17 mouse cellular contexts compared by ENCODE assay signal in genomic region chr9:65073555-65073954, GRCm38 (mm10). TPM values are rescaled to one million over a fixed set of nuclear protein-coding genes. Genes with fewer than 3 reads are reported as not detected.
DNase-seq lines count a peak whose midpoint lies in the region; ATAC-seq and TF ChIP-seq lines count a peak whose summit lies in the region.
"Had no signal": no experiment of that assay in that cellular context is flagged by ENCODE, and none has a peak within 500 bp of the region (broad histone marks: within the 10 kb centered on the region; RNA-seq: fewer than 3 reads in every experiment).

No protein-coding gene starts in this region.

- no peaks in the 10 kb centered on the region for H3K4me1 ChIP-seq in hindbrain, postnatal 0 days (ENCODE audit: insufficient read depth, low read length)
- no peaks in the 10 kb centered on the region for H3K4me1 ChIP-seq in hindbrain, embryonic 16.5 days (ENCODE audit: control insufficient read depth, insufficient read depth, low read depth, low read length)
- no peaks in the 10 kb centered on the region for H3K4me1 ChIP-seq in limb, embryonic 14.5 days (ENCODE audit: control insufficient read depth, insufficient read depth, low read length)
- H3K4me1 ChIP-seq: forebrain, embryonic 13.5 days; heart, embryonic 13.5 days; neural tube, embryonic 15.5 days had no signal

- no peak overlapping the region for H3K27ac ChIP-seq in hindbrain, postnatal 0 days
- H3K27ac ChIP-seq in hindbrain, embryonic 16.5 days (ENCODE audit: low read depth, low read length), result no peak overlapping the region
- H3K27ac ChIP-seq in limb, embryonic 14.5 days (replicated peaks; ENCODE audit: low read depth, low read length), result no peak overlapping the region
- H3K27ac ChIP-seq: forebrain, embryonic 13.5 days; heart, embryonic 13.5 days; neural tube, embryonic 15.5 days had no signal

- peak; percentile 7 for DNase-seq in hindbrain, postnatal 0 days (ENCODE audit: low spot score)
- DNase-seq in A20 (ENCODE audit: low read depth, low spot score), result peak; percentile 41
- peak; percentile 31 to 40 for DNase-seq in B cell, adult 2 months
- DNase-seq in limb, embryonic 14.5 days (ENCODE audit: low spot score), result peak; percentile 63
- DNase-seq in c-Kit-positive CD71-positive TER-119-positive erythroid progenitor cells, embryonic 14.5 days (ENCODE audit: low spot score), result no peak
- no peak for DNase-seq in kidney, adult 8-10 months
- DNase-seq: cerebellum, adult 11 months; cerebellum, postnatal 14 days; heart, postnatal 36 days; left cerebral cortex, postnatal 4 days; lung, postnatal 14 days had no signal

- TF ChIP-seq POLR2A in limb, embryonic 14.5 days (IDR thresholded peaks at IDR 0.05; ENCODE audit: borderline replicate concordance, extremely low read depth, insufficient read depth, insufficient read length), result no peak

- no peak overlapping the region for H3K4me3 ChIP-seq in hindbrain, postnatal 0 days (ENCODE audit: low read length)
- H3K4me3 ChIP-seq in hindbrain, embryonic 16.5 days (ENCODE audit: low read length), result no peak overlapping the region
- H3K4me3 ChIP-seq in limb, embryonic 14.5 days (replicated peaks; ENCODE audit: low read length), result no peak overlapping the region
- H3K4me3 ChIP-seq: forebrain, embryonic 13.5 days; heart, embryonic 13.5 days; megakaryocyte, embryonic 14.5 days; myocyte; neural tube, embryonic 15.5 days had no signal

- H3K9ac ChIP-seq in hindbrain, postnatal 0 days (replicated peaks; ENCODE audit: low read length), result no peak overlapping the region
- no peak overlapping the region for H3K9ac ChIP-seq in hindbrain, embryonic 16.5 days (ENCODE audit: low read depth, low read length)
- H3K9ac ChIP-seq in limb, embryonic 14.5 days (ENCODE audit: low read depth, low read length, severe bottlenecking), result no peak overlapping the region
- H3K9ac ChIP-seq: forebrain, embryonic 13.5 days; heart, embryonic 13.5 days; neural tube, embryonic 15.5 days had no signal

- no peaks in the 10 kb centered on the region for H3K27me3 ChIP-seq in hindbrain, postnatal 0 days (ENCODE audit: insufficient read depth, low read length)
- H3K27me3 ChIP-seq in hindbrain, embryonic 16.5 days (replicated peaks; ENCODE audit: control insufficient read depth, insufficient read depth, low read length), result no peaks in the 10 kb centered on the region
- no peaks in the 10 kb centered on the region for H3K27me3 ChIP-seq in limb, embryonic 14.5 days (ENCODE audit: control insufficient read depth, insufficient read depth, low read length)
- H3K27me3 ChIP-seq: forebrain, embryonic 13.5 days; heart, embryonic 13.5 days; megakaryocyte, embryonic 14.5 days; neural tube, embryonic 15.5 days had no signal

- H3K4me2 ChIP-seq in hindbrain, postnatal 0 days (ENCODE audit: low read depth, low read length), result no peak overlapping the region
- H3K4me2 ChIP-seq in hindbrain, embryonic 16.5 days (ENCODE audit: low read length), result no peak overlapping the region
- H3K4me2 ChIP-seq in limb, embryonic 14.5 days (replicated peaks; ENCODE audit: low read depth, low read length, severe bottlenecking), result no peak overlapping the region
- H3K4me2 ChIP-seq: forebrain, embryonic 13.5 days; heart, embryonic 13.5 days; neural tube, embryonic 15.5 days had no signal

- ATAC-seq in hindbrain, postnatal 0 days, result no peak
- ATAC-seq in hindbrain, embryonic 16.5 days, result no peak
- ATAC-seq in limb, embryonic 14.5 days (ENCODE audit: low FRiP score, low read depth), result peak; percentile 65; the same call in 1 of the 2 replicates
- ATAC-seq: forebrain, embryonic 13.5 days had no signal

- no peaks in the 10 kb centered on the region for H3K9me3 ChIP-seq in hindbrain, postnatal 0 days (ENCODE audit: low read length)
- no peaks in the 10 kb centered on the region for H3K9me3 ChIP-seq in hindbrain, embryonic 16.5 days (ENCODE audit: control insufficient read depth, low read length)
- no peaks in the 10 kb centered on the region for H3K9me3 ChIP-seq in limb, embryonic 14.5 days (ENCODE audit: control insufficient read depth, low read length)
- H3K9me3 ChIP-seq: forebrain, embryonic 13.5 days; heart, embryonic 13.5 days; megakaryocyte, embryonic 14.5 days; neural tube, embryonic 15.5 days had no signal

- peaks cover 39% of the 10 kb centered on the region for H3K36me3 ChIP-seq in hindbrain, postnatal 0 days (ENCODE audit: insufficient read depth, low read length)
- H3K36me3 ChIP-seq in hindbrain, embryonic 16.5 days (ENCODE audit: control insufficient read depth, insufficient read depth, low read length), result peaks cover 12% of the 10 kb centered on the region
- peaks cover 90% of the 10 kb centered on the region for H3K36me3 ChIP-seq in limb, embryonic 14.5 days (ENCODE audit: control insufficient read depth, insufficient read depth, low read length)

- WGBS in hindbrain, postnatal 0 days, result 66% methylated on average over 9 of the region's 9 CpGs
- 62% methylated on average over 9 of the region's 9 CpGs for WGBS in hindbrain, embryonic 16.5 days
- WGBS in limb, embryonic 14.5 days, result 72% methylated on average over 9 of the region's 9 CpGs

- TF ChIP-seq CTCF in hindbrain, postnatal 0 days (IDR thresholded peaks at IDR 0.05; ENCODE audit: low read depth), result no peak

RNA-seq across cellular contexts. Expression of gene Igdcc4, which starts 27.7 kb away (rescaled TPM):
- total RNA-seq in hindbrain, postnatal 0 days (2014; rRNA removed), result 51.1 and 56.8 TPM in 2 replicates
- polyA plus RNA-seq in hindbrain, postnatal 0 days (2015; fragmentation: Nextera tagmentation; extraction: Ambion mirVana), result 12.2 and 13.2 TPM in 2 replicates
- polyA plus RNA-seq in hindbrain, embryonic 16.5 days (2015; fragmentation: Nextera tagmentation; extraction: Ambion mirVana), result 12.8 and 17.7 TPM in 2 replicates
- polyA plus RNA-seq in limb, embryonic 14.5 days (2012; rRNA removed), result 71.0 and 90.7 TPM in 2 replicates
- 47.5 and 48.5 TPM in 2 replicates for polyA plus RNA-seq in limb, embryonic 14.5 days (2014; fragmentation: Nextera tagmentation; extraction: Ambion mirVana)

RNA-seq across cellular contexts. Expression of gene Dpp8, which starts 41.3 kb away (rescaled TPM):
- total RNA-seq in hindbrain, postnatal 0 days (2014; rRNA removed), result 77.2 and 84.1 TPM in 2 replicates
- polyA plus RNA-seq in hindbrain, postnatal 0 days (2015; fragmentation: Nextera tagmentation; extraction: Ambion mirVana), result 26.9 and 27.7 TPM in 2 replicates
- 33.1 and 37.7 TPM in 2 replicates for polyA plus RNA-seq in hindbrain, embryonic 16.5 days (2015; fragmentation: Nextera tagmentation; extraction: Ambion mirVana)
- polyA plus RNA-seq in limb, embryonic 14.5 days (2012; rRNA removed), result 52.3 and 61.5 TPM in 2 replicates
- 29.1 and 30.3 TPM in 2 replicates for polyA plus RNA-seq in limb, embryonic 14.5 days (2014; fragmentation: Nextera tagmentation; extraction: Ambion mirVana)

RNA-seq across cellular contexts. Expression of gene Hacd3, which starts 52.1 kb away (rescaled TPM):
- total RNA-seq in hindbrain, postnatal 0 days (2014; rRNA removed), result 191 and 204 TPM in 2 replicates
- polyA plus RNA-seq in hindbrain, postnatal 0 days (2015; fragmentation: Nextera tagmentation; extraction: Ambion mirVana), result 193 and 205 TPM in 2 replicates
- polyA plus RNA-seq in hindbrain, embryonic 16.5 days (2015; fragmentation: Nextera tagmentation; extraction: Ambion mirVana), result 247 and 254 TPM in 2 replicates
- polyA plus RNA-seq in limb, embryonic 14.5 days (2012; rRNA removed), result 52.0 and 53.4 TPM in 2 replicates
- 41.8 and 48.1 TPM in 2 replicates for polyA plus RNA-seq in limb, embryonic 14.5 days (2014; fragmentation: Nextera tagmentation; extraction: Ambion mirVana)

Comparison
In these comparisons a context has a peak if more than half of its experiments do, and no peak if none do; other contexts are left out.
1. DNase-seq: peak in hindbrain, postnatal 0 days (single experiment), A20 (single experiment), B cell, adult 2 months (2 of 2) and limb, embryonic 14.5 days (single experiment); none in c-Kit-positive CD71-positive TER-119-positive erythroid progenitor cells, embryonic 14.5 days (single experiment) and kidney, adult 8-10 months (0 of 2).